Mouse (Mus musculus): ENCODE results near the gene Sptbn1. TPM values are rescaled to one million over a fixed set of nuclear protein-coding genes. Genes with fewer than 3 reads are reported as not detected.
A peak's percentile ranks its signal among the peaks of the same experiment; 100 is the strongest.

Gene Sptbn1
- total RNA-seq, 2 experiments from 2014 or later: 564 to 576 TPM

- TF ChIP-seq CTCF (conservative IDR thresholded peaks at IDR 0.05): no peak
- no peak overlapping the region for H3K27ac ChIP-seq
- no peak overlapping the region for H3K4me3 ChIP-seq
- DNase-seq (ENCODE audit: low spot score in 2 of 2): no peak
These were observed 157.3 kb downstream of the Sptbn1 start for GRCm38 (mm10) chr11:30110634-30111033.

GRCm38 (mm10) chr11:30104177-30104576 lies 163.8 kb downstream of the Sptbn1 start:
- no peak overlapping the region for H3K27ac ChIP-seq
- DNase-seq (ENCODE audit: low spot score in 2 of 2): no peak
- no peak for TF ChIP-seq CTCF (conservative IDR thresholded peaks at IDR 0.05)
- no peak overlapping the region for H3K4me3 ChIP-seq

- no peak for TF ChIP-seq CTCF (conservative IDR thresholded peaks at IDR 0.05)
- peak overlapping the region; percentile 37; the same call in 1 of the 2 replicates for H3K27ac ChIP-seq
- DNase-seq (ENCODE audit: low spot score in 2 of 2): peak in 1 of 2 experiments; percentile 32
- H3K4me3 ChIP-seq: no peak overlapping the region
These were observed 165.4 kb downstream of the Sptbn1 start for GRCm38 (mm10) chr11:30102594-30102993.

- no peak for DNase-seq (ENCODE audit: low spot score in 2 of 2)
- Histone ChIP-seq H3K27ac (no peak overlapping the region), H3K4me3 (no peak overlapping the region)
- TF ChIP-seq CTCF (conservative IDR thresholded peaks at IDR 0.05): no peak
These were observed 166.2 kb downstream of the Sptbn1 start for GRCm38 (mm10) chr11:30101796-30102195.

GRCm38 (mm10) chr11:30101162-30101561 lies 166.8 kb downstream of the Sptbn1 start:
- no peak overlapping the region for H3K27ac ChIP-seq
- DNase-seq (ENCODE audit: low spot score in 2 of 2): no peak
- H3K4me3 ChIP-seq: no peak overlapping the region
- no peak for TF ChIP-seq CTCF (conservative IDR thresholded peaks at IDR 0.05)

- Histone ChIP-seq H3K27ac (no peak overlapping the region), H3K4me3 (no peak overlapping the region)
- no peak for TF ChIP-seq CTCF (conservative IDR thresholded peaks at IDR 0.05)
- DNase-seq (ENCODE audit: low spot score in 2 of 2): no peak
These were observed 168.1 kb downstream of the Sptbn1 start for GRCm38 (mm10) chr11:30099916-30100315.

- no peak for DNase-seq (ENCODE audit: low spot score in 2 of 2)
- TF ChIP-seq CTCF (conservative IDR thresholded peaks at IDR 0.05): no peak
- Histone ChIP-seq H3K4me3 (no peak overlapping the region), H3K27ac (no peak overlapping the region)
These were observed 172.7 kb downstream of the Sptbn1 start for GRCm38 (mm10) chr11:30095212-30095773.

GRCm38 (mm10) chr11:30091892-30092291 lies 176.1 kb downstream of the Sptbn1 start:
- DNase-seq (ENCODE audit: low spot score in 2 of 2): no peak
- Histone ChIP-seq H3K27ac (no peak overlapping the region), H3K4me3 (no peak overlapping the region)
- peak; percentile 66 for TF ChIP-seq CTCF (conservative IDR thresholded peaks at IDR 0.05)

GRCm38 (mm10) chr11:30085114-30085513 lies 182.9 kb downstream of the Sptbn1 start:
- no peak overlapping the region for H3K4me3 ChIP-seq
- TF ChIP-seq CTCF (conservative IDR thresholded peaks at IDR 0.05): no peak
- H3K27ac ChIP-seq: no peak overlapping the region
- DNase-seq (ENCODE audit: low spot score in 2 of 2): no peak

- peak; percentile 54 for TF ChIP-seq CTCF (conservative IDR thresholded peaks at IDR 0.05)
- H3K4me3 ChIP-seq: no peak overlapping the region
- no peak overlapping the region for H3K27ac ChIP-seq
- DNase-seq (ENCODE audit: low spot score in 2 of 2): no peak
These were observed 210.7 kb downstream of the Sptbn1 start for GRCm38 (mm10) chr11:30057299-30057698.

Other genes with a start within 250 kb of the Sptbn1 start
- 10 to 100 TPM; 30.6 to 32.6 TPM for gene Eml6, start 242.1 kb downstream of the Sptbn1 start, total RNA-seq (2021)
- 1 to 10 TPM in 1 of 2 experiments, under 1 TPM in 1; 0.42 to 1.1 TPM for gene 4930505A04Rik, start 203.7 kb upstream of the Sptbn1 start, total RNA-seq (2021)